Mouse (Mus musculus) limb, embryonic 10.5 days (tissue): Measurements from ENCODE around the gene Rhov. TPM values are rescaled to one million over a fixed set of nuclear protein-coding genes. Genes with fewer than 3 reads are reported as not detected.

ENCODE experiments used
- polyA plus RNA-seq: library from polyadenylated mRNA; unstranded; fragments of >200 nt; fragmentation: Nextera tagmentation; extraction: Ambion mirVana; gene quantifications from 2 replicates; pipeline ENCODE4 v1.2.1, GENCODE M21; 2016

Rhov gene
- polyA plus RNA-seq, 1 experiment from 2014 or later = 7.6 TPM

Other genes with a start within 250 kb of the Rhov start
- 18.2 and 19.7 TPM in 2 replicates for gene Ccdc32, start 241.9 kb downstream of the Rhov start, polyA plus RNA-seq
- gene Rpusd2, start 236.5 kb downstream of the Rhov start, polyA plus RNA-seq = 6.9 and 8.8 TPM in 2 replicates
- 42.5 and 58.0 TPM in 2 replicates for gene Knl1, start 224.2 kb downstream of the Rhov start, polyA plus RNA-seq
- 94.5 and 95.9 TPM in 2 replicates for gene Rad51, start 158.5 kb downstream of the Rhov start, polyA plus RNA-seq
- gene Rmdn3, start 114.2 kb downstream of the Rhov start, polyA plus RNA-seq = 52.1 and 53.8 TPM in 2 replicates
- 6.5 and 8.4 TPM in 2 replicates for gene Gchfr, start 103.5 kb downstream of the Rhov start, polyA plus RNA-seq
- 0.73 and 0.95 TPM in 2 replicates for gene Gm14137, start 96.8 kb downstream of the Rhov start, polyA plus RNA-seq
- gene Zfyve19, start 62.7 kb downstream of the Rhov start, polyA plus RNA-seq = 62.1 and 64.2 TPM in 2 replicates
- 28.7 and 30.4 TPM in 2 replicates for gene Dnajc17, start 62.5 kb downstream of the Rhov start, polyA plus RNA-seq
- gene Ppp1r14d, start 41.4 kb downstream of the Rhov start, polyA plus RNA-seq = not detected in 2 replicates
- gene Spint1, start 33.9 kb downstream of the Rhov start, polyA plus RNA-seq = 8.9 and 9.5 TPM in 2 replicates
- 23.0 and 26.9 TPM in 2 replicates for gene Vps18, start 17.5 kb upstream of the Rhov start, polyA plus RNA-seq
- gene Dll4, start 54.5 kb upstream of the Rhov start, polyA plus RNA-seq = 5.3 and 6.0 TPM in 2 replicates
- 0.62 and 0.86 TPM in 2 replicates for gene Chac1, start 80.0 kb upstream of the Rhov start, polyA plus RNA-seq
- gene Ino80, start 206.4 kb upstream of the Rhov start, polyA plus RNA-seq = 3.1 and 3.8 TPM in 2 replicates